Mouse (Mus musculus) lung, postnatal 0 days (tissue): ENCODE measurements around the gene Fcrl1. TPM values are rescaled to one million over a fixed set of nuclear protein-coding genes. Genes with fewer than 3 reads are reported as not detected.
"Not testable (repeated sequence)": the region's sequence is repeated elsewhere in the genome, so short reads cannot be mapped to it uniquely, and the experiment has no call there.

Source experiments
- ATAC-seq: fragments of 200-750 bp; cut with Nextera tagmentation; 2 replicates; pipeline ENCODE4 v1.8.0; 2017; ENCODE audit warnings: moderate library complexity
- DNase-seq: peaks from one replicate; pipeline ENCODE4 v3.0.0-alpha.2; 2016; ENCODE audit warnings: low spot score
- H3K27ac ChIP-seq: fragments of 300-500 bp; sonication (generic); 2 replicates; pipeline ENCODE4 v1.5.1; 2014; ENCODE audit warnings: antibody characterized with exemption, mild to moderate bottlenecking, low read length, mixed read lengths
- H3K27me3 ChIP-seq: fragments of 300-500 bp; sonication (generic); replicated peaks from 2 replicates; pipeline ENCODE4 v1.6.1; 2014; ENCODE audit warnings: low read length, mixed read lengths; ENCODE audit not compliant: insufficient read depth
- H3K36me3 ChIP-seq: fragments of 300-500 bp; sonication (generic); 2 replicates; pipeline ENCODE4 v1.6.1; 2014; ENCODE audit warnings: low read length, mixed read lengths; ENCODE audit not compliant: insufficient read depth
- H3K4me1 ChIP-seq: fragments of 300-500 bp; sonication (generic); 2 replicates; pipeline ENCODE4 v1.6.1; 2014; ENCODE audit warnings: antibody characterized with exemption, low read depth, low read length, mixed read lengths; ENCODE audit not compliant: insufficient read depth
- H3K4me2 ChIP-seq: fragments of 300-500 bp; sonication (generic); replicated peaks from 2 replicates; pipeline ENCODE4 v1.6.1; 2014; ENCODE audit warnings: low read depth, mild to moderate bottlenecking, low read length, moderate library complexity, mixed read lengths
- H3K4me3 ChIP-seq: fragments of 300-500 bp; sonication (generic); 2 replicates; pipeline ENCODE4 v1.5.1; 2014; ENCODE audit warnings: low read depth, low read length
- H3K9ac ChIP-seq: fragments of 300-500 bp; sonication (generic); replicated peaks from 2 replicates; pipeline ENCODE4 v1.6.1; 2014; ENCODE audit warnings: low read depth, mild to moderate bottlenecking
- H3K9me3 ChIP-seq: fragments of 300-500 bp; sonication (generic); 2 replicates; pipeline ENCODE4 v1.6.1; 2016; ENCODE audit warnings: low read length, mixed read lengths
- CTCF ChIP-seq: IDR thresholded peaks from 2 replicates; pipeline ENCODE4 v1.5.1; 2016; ENCODE audit warnings: antibody characterized with exemption, mild to moderate bottlenecking
- EP300 ChIP-seq: IDR thresholded peaks from 2 replicates; pipeline ENCODE4 v1.6.1; 2016; ENCODE audit warnings: antibody characterized with exemption, mild to moderate bottlenecking, control low read depth
- WGBS: fragments of 180-500 bp; shearing (Covaris S2); extraction: QIAGEN DNeasy Blood & Tissue Kit; methylation state at CpG from one replicate; pipeline ENCODE4 v1.1.7; 2014; 5-methylcytosine and 5-hydroxymethylcytosine counted together
- polyA plus RNA-seq: library from polyadenylated mRNA; unstranded; fragments of >200 nt; fragmentation: Nextera tagmentation; extraction: Ambion mirVana; gene quantifications from 2 replicates; pipeline ENCODE4 v1.2.1, GENCODE M21; 2015

Gene Fcrl1
- polyA plus RNA-seq, 1 experiment from 2014 or later, result 0.35 TPM

- WGBS, result 92% methylated on average over 14 of the region's 14 CpGs
- Histone ChIP-seq H3K36me3 (no peaks in the 10 kb centered on the region), H3K27me3 (no peaks in the 10 kb centered on the region), H3K4me2 (no peak overlapping the region), H3K4me1 (no peaks in the 10 kb centered on the region), H3K9me3 (no peaks in the 10 kb centered on the region), H3K4me3 (no peak overlapping the region), H3K27ac (no peak overlapping the region), H3K9ac (no peak overlapping the region)
- no peak for ATAC-seq
- TF ChIP-seq EP300 (no peak), CTCF (no peak)
- DNase-seq, result no peak
These were observed 10.5 kb upstream of the Fcrl1 start for GRCm38 (mm10) chr3:87365691-87366090.

DNA sequence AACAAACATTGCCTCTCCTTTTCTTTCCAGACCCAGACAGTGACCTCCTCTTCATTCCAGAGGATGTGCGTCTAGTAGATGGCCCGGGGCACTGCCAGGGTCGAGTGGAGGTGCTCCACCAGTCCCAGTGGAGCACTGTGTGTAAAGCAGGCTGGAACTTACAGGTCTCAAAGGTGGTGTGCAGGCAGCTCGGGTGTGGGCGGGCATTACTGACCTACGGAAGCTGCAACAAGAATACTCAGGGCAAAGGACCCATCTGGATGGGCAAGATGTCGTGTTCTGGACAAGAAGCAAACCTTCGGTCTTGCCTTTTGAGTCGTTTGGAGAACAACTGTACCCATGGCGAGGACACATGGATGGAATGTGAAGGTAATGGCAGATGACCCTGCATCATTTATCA is 8.7 kb upstream of the Fcrl1 start:
- Histone ChIP-seq H3K9ac (no peak overlapping the region), H3K4me2 (no peak overlapping the region), H3K27me3 (no peaks in the 10 kb centered on the region), H3K4me1 (no peaks in the 10 kb centered on the region), H3K9me3 (no peaks in the 10 kb centered on the region), H3K4me3 (no peak overlapping the region), H3K36me3 (no peaks in the 10 kb centered on the region), H3K27ac (no peak overlapping the region)
- ATAC-seq (no peak), DNase-seq (no peak)
- WGBS, result 78% methylated on average over 10 of the region's 10 CpGs
- TF ChIP-seq EP300, result no peak
- TF ChIP-seq CTCF, result no peak

- 60% methylated on average over 5 of the region's 5 CpGs for WGBS
These were observed 7.0 kb upstream of the Fcrl1 start for GRCm38 (mm10) chr3:87369181-87369580.

DNA sequence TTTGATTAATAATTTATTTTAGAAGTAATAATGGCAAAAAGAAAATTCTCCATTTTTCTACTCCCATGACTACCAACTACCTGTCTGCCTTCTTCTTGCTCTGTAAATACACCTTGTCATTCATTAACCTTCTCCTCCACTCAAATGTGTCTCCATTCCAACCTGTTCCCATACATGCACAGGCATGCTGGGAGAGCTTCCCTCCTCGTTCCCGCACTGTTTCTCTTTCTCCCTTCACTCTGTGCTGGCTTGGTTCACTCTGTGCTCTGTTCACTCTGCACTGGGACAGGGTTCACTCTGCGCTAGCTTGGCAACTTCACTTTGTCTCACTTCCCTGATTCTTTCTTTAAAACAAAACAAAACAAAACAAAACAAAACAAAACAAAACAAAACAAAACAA is 1.0 kb downstream of the Fcrl1 start:
- Histone ChIP-seq H3K4me1 (no peaks in the 10 kb centered on the region), H3K27ac (no peak overlapping the region), H3K9ac (no peak overlapping the region), H3K9me3 (no peaks in the 10 kb centered on the region), H3K4me3 (no peak overlapping the region), H3K27me3 (no peaks in the 10 kb centered on the region), H3K4me2 (no peak overlapping the region), H3K36me3 (no peaks in the 10 kb centered on the region)
- DNase-seq, result no peak
- ATAC-seq, result no peak
- TF ChIP-seq CTCF, result no peak
- WGBS, result 38% methylated on average over 3 of the region's 3 CpGs

More at GRCm38 (mm10) chr3:87369181-87369580, 7.0 kb upstream of the Fcrl1 start:
- Histone ChIP-seq H3K4me1 (no peaks in the 10 kb centered on the region), H3K9me3 (no peaks in the 10 kb centered on the region), H3K4me3 (no peak overlapping the region), H3K27ac (no peak overlapping the region), H3K9ac (no peak overlapping the region), H3K36me3 (no peaks in the 10 kb centered on the region), H3K27me3 (no peaks in the 10 kb centered on the region), H3K4me2 (no peak overlapping the region)
- TF ChIP-seq EP300 (no peak), CTCF (no peak)
- DNase-seq (no peak), ATAC-seq (no peak)

GRCm38 (mm10) chr3:87377719-87378118 is 1.5 kb downstream of the Fcrl1 start:
- H3K4me3 ChIP-seq, result no peak overlapping the region
- H3K27me3 ChIP-seq, result no peaks in the 10 kb centered on the region
- ATAC-seq (no peak), DNase-seq (no peak)
- no peak for TF ChIP-seq CTCF
- TF ChIP-seq EP300, result no peak
- H3K9ac ChIP-seq, result no peak overlapping the region
- H3K4me2 ChIP-seq, result no peak overlapping the region
- H3K36me3 ChIP-seq, result no peaks in the 10 kb centered on the region
- H3K27ac ChIP-seq, result no peak overlapping the region
- no peaks in the 10 kb centered on the region for H3K4me1 ChIP-seq
- no peaks in the 10 kb centered on the region for H3K9me3 ChIP-seq
- WGBS, result 31% methylated on average over 6 of the region's 6 CpGs

DNA sequence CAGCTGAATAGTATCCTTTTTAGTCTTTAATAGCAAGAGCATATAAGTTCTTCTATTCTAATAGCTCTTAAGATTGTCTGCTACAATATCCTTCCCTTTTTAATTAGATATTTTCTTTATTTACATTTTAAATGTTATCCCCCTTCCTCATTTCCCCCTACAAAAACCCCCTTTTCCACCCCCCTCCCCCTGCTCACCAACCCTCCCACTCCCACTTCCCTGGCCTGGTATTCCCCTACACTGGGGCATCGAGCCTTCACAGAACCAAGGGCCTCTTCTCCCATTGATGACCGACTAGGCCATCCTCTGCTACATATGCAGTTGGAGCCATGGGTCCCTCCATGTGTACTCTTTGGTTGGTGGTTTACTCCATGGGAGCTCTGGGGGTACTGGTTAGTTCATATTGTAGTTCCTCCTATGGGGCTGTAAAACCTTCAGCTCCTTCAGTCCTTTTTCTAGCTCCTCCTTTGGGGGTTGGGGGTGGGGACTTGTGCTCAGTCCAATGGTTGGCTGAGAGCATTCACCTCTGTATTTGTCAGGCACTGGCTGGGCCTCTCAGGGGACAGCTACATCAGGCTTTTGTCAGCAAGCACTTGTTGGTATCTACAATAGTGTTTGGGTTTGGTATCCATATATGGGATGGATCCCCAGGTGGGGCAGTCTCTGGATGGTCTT is 3.6 kb downstream of the Fcrl1 start:
- 76% methylated on average over 2 of the region's 2 CpGs for WGBS
- not testable (repeated sequence) for ATAC-seq

More for the DNA sequence above, 3.6 kb downstream of the Fcrl1 start:
- H3K9ac ChIP-seq, H3K36me3 ChIP-seq, DNase-seq, H3K4me1 ChIP-seq, H3K27me3 ChIP-seq, H3K4me2 ChIP-seq, H3K4me3 ChIP-seq, H3K27ac ChIP-seq, H3K9me3 ChIP-seq: not testable (repeated sequence)
